Mouse (Mus musculus) layer of hippocampus, postnatal 25 days (tissue): ENCODE measurements at regions not wholly inside any gene's neighbourhood (a gene's known extent, or its start where the extent isn't known, plus 50 kb on each side); places are given as distances from the start of the nearest gene placed in this dataset.
A peak's percentile ranks its signal among the peaks of the same experiment; 100 is the strongest.

Experiments
- DNase-seq, 2 experiments: peaks; one replicate each; pipeline ENCODE4 v3.0.0; 2022; ENCODE audit warnings: mixed read lengths in 2 of 2, low spot score in 1 of 2; ENCODE audit errors: extremely low spot score in 1 of 2

DNA sequence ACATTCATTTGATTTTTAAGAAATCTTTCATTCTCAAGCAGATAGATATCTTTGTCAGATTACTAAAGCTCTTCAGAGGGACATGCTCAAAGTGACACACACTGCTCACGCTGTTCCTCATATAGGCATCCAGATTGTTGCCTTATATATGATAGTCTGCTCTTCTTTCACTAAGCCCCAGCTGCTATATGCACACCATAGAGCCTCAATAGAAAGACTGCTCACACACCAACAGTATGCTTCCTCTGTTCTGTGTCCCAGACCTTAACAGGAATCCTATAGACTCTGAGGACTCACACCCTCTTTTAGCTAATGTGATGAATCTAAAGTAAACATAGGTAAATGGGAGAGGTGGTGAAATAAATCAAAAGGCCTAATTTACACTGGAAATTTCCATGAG lies 561.8 kb downstream of the Smarca1 start:
- DNase-seq, result no peak

DNA sequence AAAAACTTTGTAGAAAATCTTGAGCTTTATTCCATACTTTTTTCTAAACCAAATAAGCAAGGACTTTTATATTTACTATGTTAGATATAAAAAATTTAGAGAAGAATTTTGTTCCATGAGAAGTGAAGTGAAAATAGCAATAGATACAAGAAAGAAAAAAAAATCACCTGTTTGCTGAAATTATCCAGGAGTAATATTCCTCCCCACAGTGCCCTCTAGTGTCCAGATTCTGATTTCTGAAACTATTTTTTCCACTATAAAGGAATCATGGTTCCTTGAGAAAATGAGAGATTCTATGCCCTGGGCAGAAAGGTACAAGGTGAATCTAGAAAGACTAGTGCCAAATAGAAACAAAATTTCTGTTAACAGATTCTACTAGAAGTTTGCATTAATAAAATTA lies 564.0 kb downstream of the Smarca1 start:
- no peak for DNase-seq

DNA sequence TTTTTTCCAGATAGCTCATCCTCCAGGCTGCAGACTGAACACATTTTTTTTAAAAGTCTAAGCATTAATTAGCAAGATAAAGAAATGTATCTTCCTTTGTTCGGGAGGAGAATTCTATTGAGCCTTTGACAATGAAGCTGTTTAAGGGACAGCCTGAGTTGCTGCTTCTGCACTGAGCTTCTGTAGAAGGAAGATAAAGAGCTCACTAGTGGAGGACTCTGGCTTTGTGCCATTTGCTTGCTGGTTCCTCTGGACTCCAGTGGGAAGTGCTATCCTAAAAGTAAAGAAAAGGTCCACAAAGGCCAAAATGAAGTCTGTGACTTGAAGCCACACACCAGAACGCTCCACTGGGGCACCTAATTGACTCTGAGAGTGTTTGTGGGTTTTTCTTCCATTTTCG lies 577.0 kb downstream of the Smarca1 start:
- DNase-seq, result no peak

DNA sequence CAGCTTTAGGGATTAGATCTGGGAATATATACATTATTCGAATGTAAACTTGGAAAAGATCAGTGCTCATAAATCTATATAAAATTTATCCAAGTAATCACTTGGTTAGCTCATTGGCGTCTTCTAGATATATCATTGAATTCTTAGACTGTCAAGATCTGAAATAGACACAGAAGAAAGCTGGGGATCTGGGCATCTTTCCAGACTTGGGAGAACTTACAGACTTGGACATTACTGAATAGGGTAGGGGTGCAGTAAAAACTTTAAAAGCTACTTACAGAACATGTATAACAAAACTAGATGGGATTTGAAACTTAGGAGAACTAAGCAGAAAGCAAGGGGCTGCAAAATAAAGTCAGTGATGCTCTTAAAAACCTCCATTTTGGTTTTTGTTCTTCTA lies 585.6 kb downstream of the Smarca1 start:
- no peak for DNase-seq

DNA sequence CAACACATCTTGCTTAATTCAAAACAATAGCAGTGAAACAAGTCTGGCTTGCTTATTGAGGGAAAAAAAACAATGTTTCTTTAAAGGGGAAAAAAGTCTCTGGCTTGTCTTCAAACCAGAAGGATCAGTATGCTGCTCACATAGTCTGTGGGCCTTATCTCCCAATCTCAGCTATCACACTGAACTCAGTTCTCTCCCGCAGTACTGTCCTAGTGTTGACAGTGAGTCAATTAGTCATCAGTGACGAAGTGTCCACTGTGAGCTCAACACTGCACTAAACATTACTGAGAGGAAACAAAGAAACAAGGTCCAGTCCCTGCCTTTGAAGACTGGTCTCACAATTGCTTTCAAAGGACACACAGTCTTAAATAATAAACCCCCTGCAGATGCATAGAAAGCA lies 589.2 kb downstream of the Smarca1 start:
- DNase-seq, result no peak

DNA sequence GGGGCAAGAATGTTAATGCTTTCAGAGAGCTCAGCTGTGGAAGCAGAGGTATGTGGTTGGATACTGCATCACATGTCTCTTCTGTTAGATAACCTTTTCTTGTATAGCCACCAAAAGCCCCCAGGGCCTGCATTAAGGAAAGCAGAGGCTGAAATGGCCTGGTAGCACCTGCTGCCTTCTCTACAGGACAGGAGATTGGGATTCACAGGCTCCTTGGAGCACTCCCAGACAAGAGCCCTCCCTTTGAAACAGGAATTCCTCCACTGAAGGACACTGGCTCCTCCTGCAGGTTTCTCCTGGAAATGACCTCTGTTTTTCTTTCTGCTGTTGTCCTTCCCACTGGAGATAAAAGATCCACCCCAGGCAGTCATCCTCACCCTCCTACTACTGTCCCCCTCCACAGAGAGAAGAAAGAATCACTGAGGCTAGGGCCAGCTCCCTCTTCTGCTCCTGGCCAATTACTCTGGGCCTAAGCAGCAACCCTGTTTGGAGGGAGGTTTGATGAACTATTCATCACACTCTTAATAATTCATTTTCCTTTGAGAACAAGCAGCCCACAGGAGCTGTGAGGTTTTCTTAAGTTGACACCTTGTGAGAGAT lies 600.1 kb downstream of the Smarca1 start:
- peak; percentile 8 to 29 for DNase-seq
